Mouse (Mus musculus) kidney, adult 9 months (tissue): Measurements from ENCODE around the gene Bmp8a.
"Not testable (repeated sequence)": the region's sequence is repeated elsewhere in the genome, so short reads cannot be mapped to it uniquely, and the experiment has no call there.

Experiments
- DNase-seq: peaks from one replicate; pipeline ENCODE4 v3.0.0; 2022

The Bmp8a gene

GRCm38 (mm10) chr4:123284731-123285624 is 58.1 kb downstream of the Bmp8a start:
- peak; percentile 50 for DNase-seq

- DNase-seq = not testable (repeated sequence)
These were observed 59.4 kb downstream of the Bmp8a start for GRCm38 (mm10) chr4:123283675-123284064.

- DNase-seq = peak; percentile 51
These were observed 60.0 kb downstream of the Bmp8a start for GRCm38 (mm10) chr4:123282915-123283674.

DNA sequence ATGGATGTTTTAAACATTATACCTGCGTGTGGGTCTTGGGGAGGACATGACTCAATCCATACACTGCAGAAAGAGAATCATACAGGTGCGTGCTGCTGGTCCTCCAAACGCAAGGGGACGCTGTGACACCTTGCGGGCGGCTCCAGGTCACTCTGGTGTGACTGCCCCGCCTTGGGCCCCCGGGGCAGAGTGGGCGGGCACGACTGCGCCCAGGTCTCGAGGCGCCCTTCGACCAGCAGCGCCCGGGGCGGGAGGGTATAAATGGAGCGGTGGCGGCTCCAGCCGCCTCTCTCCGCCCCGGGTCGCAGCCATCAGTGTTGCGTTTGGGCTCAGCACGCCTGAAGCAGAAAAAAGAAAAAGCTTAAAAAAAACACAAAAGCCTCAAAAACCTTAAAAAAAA is 60.6 kb downstream of the Bmp8a start:
- peak; percentile 94 for DNase-seq

DNA sequence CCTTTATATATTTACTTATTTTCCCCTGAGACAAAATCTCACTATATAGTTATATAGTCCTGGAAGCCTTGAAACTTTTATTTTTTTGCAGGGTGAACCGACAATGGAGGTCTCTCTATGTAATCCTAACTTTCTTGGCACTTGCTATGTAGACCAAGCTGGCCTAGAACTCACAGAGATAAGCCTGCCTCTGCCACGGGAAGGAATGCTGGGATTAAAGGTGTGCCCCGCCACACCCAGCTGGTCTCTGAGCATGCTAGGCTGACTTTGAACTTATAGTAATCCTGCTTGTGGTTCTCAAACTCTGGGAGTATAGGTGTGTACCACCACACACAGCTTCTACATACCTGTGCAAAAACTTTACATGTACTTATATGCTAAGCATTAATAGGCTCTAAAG is 62.9 kb downstream of the Bmp8a start:
- DNase-seq = no peak

GRCm38 (mm10) chr4:123271063-123271462 is 72.0 kb downstream of the Bmp8a start:
- no peak for DNase-seq
